Mouse (Mus musculus) mouse trophoblast stem cell (cell line): ENCODE measurements around the gene Bdp1.

Experiments used
- in situ Hi-C, 2 experiments: fragments of 300-500 bp; cut with MseI, MboI; formaldehyde crosslinking; loops; 2 replicates in 1 of 2; 3 replicates in 1 of 2; pipeline ENCODE4 v1.15.1; 2025

Gene Bdp1

GRCm38 (mm10) chr13:100001790-100002196, 102.1 kb downstream of the Bdp1 start:
- in situ Hi-C loops: no loop called here

- in situ Hi-C loops: no loop called here
Measured at GRCm38 (mm10) chr13:99999078-99999477, 104.8 kb downstream of the Bdp1 start.

GRCm38 (mm10) chr13:99998099-99998498, 105.8 kb downstream of the Bdp1 start:
- in situ Hi-C loops: no loop called here

GRCm38 (mm10) chr13:99989592-99989991, 114.3 kb downstream of the Bdp1 start:
- in situ Hi-C loops: no loop called here

- in situ Hi-C loops: no loop called here
Measured at GRCm38 (mm10) chr13:99983320-99983719, 120.5 kb downstream of the Bdp1 start.

- in situ Hi-C loops: no loop called here
Measured at GRCm38 (mm10) chr13:99979406-99979805, 124.5 kb downstream of the Bdp1 start.

- in situ Hi-C loops: no loop called here
Measured at GRCm38 (mm10) chr13:99970089-99970488, 133.8 kb downstream of the Bdp1 start.
